ENCODE assay signal across 9 mouse cellular contexts in the genomic region with DNA sequence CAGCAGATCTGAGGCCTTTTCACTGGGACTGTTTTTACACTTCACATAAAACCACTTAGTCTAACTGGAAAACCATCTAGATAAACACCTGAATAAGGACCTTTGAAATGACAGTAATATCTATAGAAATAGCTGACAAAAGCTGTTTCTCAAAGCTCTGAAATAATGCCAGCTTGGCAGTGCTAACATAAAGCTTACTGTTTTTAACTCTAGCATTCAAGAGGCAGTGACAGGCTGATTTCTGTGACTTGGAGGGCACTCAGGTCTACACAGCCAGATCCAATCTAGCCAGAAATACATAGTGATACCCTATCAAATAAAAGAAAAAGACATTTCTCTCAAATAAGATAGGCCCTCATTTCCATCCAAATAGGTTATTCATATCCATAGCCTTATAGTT. TPM values are rescaled to one million over a fixed set of nuclear protein-coding genes. Genes with fewer than 3 reads are reported as not detected.
A peak's percentile ranks its signal among the peaks of the same experiment; 100 is the strongest.
DNase-seq lines count a peak whose midpoint lies in the region; ATAC-seq and TF ChIP-seq lines count a peak whose summit lies in the region.
"Had no signal": no experiment of that assay in that cellular context is flagged by ENCODE, and none has a peak within 500 bp of the region (broad histone marks: within the 10 kb centered on the region; RNA-seq: fewer than 3 reads in every experiment).

No protein-coding gene starts in this region.

- DNase-seq in heart, postnatal 4 days = no peak
- DNase-seq in brain, embryonic 14.5 days (ENCODE audit: low read depth) = peak; percentile 53
- DNase-seq in midbrain, embryonic 14.5 days = peak; percentile 16
- DNase-seq in frontal cortex, postnatal 25 days (ENCODE audit: low spot score in 2 of 2) = no peak
- DNase-seq in lung, adult 2 months = no peak
- DNase-seq in adrenal gland, adult 8-10 months = no peak
- DNase-seq: kidney, postnatal 4 days had no signal

- no peak overlapping the region for H3K27ac ChIP-seq in heart, embryonic 15.5 days
- peak overlapping the region; percentile 55; the same call in 1 of the 2 replicates for H3K27ac ChIP-seq in hindbrain, embryonic 13.5 days
- H3K27ac ChIP-seq in midbrain, embryonic 14.5 days (replicated peaks; ENCODE audit: low read depth, low read length) = no peak overlapping the region

- no peak for TF ChIP-seq POLR2A in brain, embryonic 14.5 days (IDR thresholded peaks at IDR 0.05; ENCODE audit: borderline replicate concordance, extremely low read depth, insufficient read depth, insufficient read length, poor library complexity, severe bottlenecking)
- no peak for TF ChIP-seq POLR2A in lung, adult 2 months (IDR thresholded peaks at IDR 0.05; ENCODE audit: borderline replicate concordance, extremely low read depth, low read depth, low read length)

- H3K27me3 ChIP-seq in heart, embryonic 15.5 days = no peaks in the 10 kb centered on the region
- H3K27me3 ChIP-seq in hindbrain, embryonic 13.5 days = no peaks in the 10 kb centered on the region
- H3K27me3 ChIP-seq in midbrain, embryonic 14.5 days (ENCODE audit: control insufficient read depth, insufficient read depth, low read length) = no peaks in the 10 kb centered on the region

- peaks cover 18% of the 10 kb centered on the region for H3K4me1 ChIP-seq in heart, embryonic 15.5 days (replicated peaks)
- peaks cover 32% of the 10 kb centered on the region for H3K4me1 ChIP-seq in hindbrain, embryonic 13.5 days (replicated peaks)
- H3K4me1 ChIP-seq in midbrain, embryonic 14.5 days (ENCODE audit: control insufficient read depth, insufficient read depth, low read length) = peaks cover 28% of the 10 kb centered on the region
- peaks cover 5% of the 10 kb centered on the region for H3K4me1 ChIP-seq in lung, adult 2 months (ENCODE audit: control insufficient read depth, insufficient read depth, low read length)

- H3K36me3 ChIP-seq in heart, embryonic 15.5 days = peaks cover 7% of the 10 kb centered on the region
- H3K36me3 ChIP-seq in hindbrain, embryonic 13.5 days = 0 out of 2 replicates have a peak, but pooled peaks cover 4% of the 10 kb centered on the region
- 0 out of 2 replicates have a peak, but pooled peaks cover 8% of the 10 kb centered on the region for H3K36me3 ChIP-seq in midbrain, embryonic 14.5 days (ENCODE audit: control insufficient read depth, insufficient read depth, low read length)

- 0 out of 2 replicates have a peak overlapping the region, but pooled peaks have one; percentile 17 for H3K9ac ChIP-seq in heart, embryonic 15.5 days
- peak overlapping the region; percentile 66 for H3K9ac ChIP-seq in hindbrain, embryonic 13.5 days
- peak overlapping the region; percentile 40; the same call in 1 of the 2 replicates for H3K9ac ChIP-seq in midbrain, embryonic 14.5 days (replicated peaks; ENCODE audit: low read length)

- ATAC-seq in heart, embryonic 15.5 days (replicated peaks; ENCODE audit: insufficient number of reproducible peaks, insufficient read depth, low FRiP score, low read depth) = no peak
- no peak for ATAC-seq in hindbrain, embryonic 13.5 days (ENCODE audit: low FRiP score)
- no peak for ATAC-seq in midbrain, embryonic 14.5 days (ENCODE audit: low FRiP score, low TSS enrichment)

- H3K4me3 ChIP-seq in heart, embryonic 15.5 days = 0 out of 2 replicates have a peak overlapping the region, but pooled peaks have one; percentile 7
- H3K4me3 ChIP-seq in hindbrain, embryonic 13.5 days = peak overlapping the region; percentile 67
- peak overlapping the region; percentile 82 for H3K4me3 ChIP-seq in midbrain, embryonic 14.5 days (replicated peaks; ENCODE audit: low read depth, low read length)
- H3K4me3 ChIP-seq in lung, adult 2 months (replicated peaks; ENCODE audit: extremely low read depth, low read depth, low read length) = no peak overlapping the region

- H3K4me2 ChIP-seq in heart, embryonic 15.5 days = peak overlapping the region; percentile 82
- peak overlapping the region; percentile 75 for H3K4me2 ChIP-seq in hindbrain, embryonic 13.5 days
- peak overlapping the region; percentile 63 for H3K4me2 ChIP-seq in midbrain, embryonic 14.5 days (ENCODE audit: low read length)

- no peaks in the 10 kb centered on the region for H3K9me3 ChIP-seq in heart, embryonic 15.5 days (replicated peaks)
- no peaks in the 10 kb centered on the region for H3K9me3 ChIP-seq in hindbrain, embryonic 13.5 days
- H3K9me3 ChIP-seq in midbrain, embryonic 14.5 days (ENCODE audit: control insufficient read depth, low read length) = no peaks in the 10 kb centered on the region

- TF ChIP-seq CTCF in brain, embryonic 14.5 days (IDR thresholded peaks at IDR 0.05; ENCODE audit: borderline replicate concordance, extremely low read depth, insufficient read depth, insufficient read length) = no peak
- TF ChIP-seq CTCF in lung, adult 2 months (IDR thresholded peaks at IDR 0.05; ENCODE audit: insufficient read depth, low read length) = no peak

RNA-seq across cellular contexts. Expression of gene Tmx4, which starts 1.6 kb away (rescaled TPM):
- polyA plus RNA-seq in heart, embryonic 15.5 days (2015; fragmentation: Nextera tagmentation; extraction: Ambion mirVana) = 34.7 and 35.2 TPM in 2 replicates
- total RNA-seq in heart, postnatal 4 days (2021) = 10 to 100 TPM; 86.4 to 90.8 TPM
- 37.6 and 66.9 TPM in 2 replicates for polyA plus RNA-seq in brain, embryonic 14.5 days (2012; rRNA removed)
- polyA plus RNA-seq in hindbrain, embryonic 13.5 days (2015; fragmentation: Nextera tagmentation; extraction: Ambion mirVana) = 90.4 and 92.1 TPM in 2 replicates
- 103 and 149 TPM in 2 replicates for polyA plus RNA-seq in midbrain, embryonic 14.5 days (2014; fragmentation: Nextera tagmentation; extraction: Ambion mirVana)
- 6.9 TPM in 2 replicates for polyA plus RNA-seq in lung, adult 2 months (2012; rRNA removed)
- total RNA-seq in adrenal gland, adult 8-10 months (2022) = 10 to 100 TPM; 46.9 to 59.3 (median 54.2) TPM

Comparison
In these comparisons a context has a peak if more than half of its experiments do, and no peak if none do; other contexts are left out.
1. DNase-seq: peak in brain, embryonic 14.5 days (single experiment) and midbrain, embryonic 14.5 days (single experiment); none in heart, postnatal 4 days (single experiment), frontal cortex, postnatal 25 days (0 of 2), lung, adult 2 months (single experiment) and adrenal gland, adult 8-10 months (single experiment).
2. Peak in every context shown above with its lines, with median percentiles within 50 percentile points of each other: H3K4me2 ChIP-seq and H3K9ac ChIP-seq.